Mouse (Mus musculus) CH12.LX (cell line): ENCODE measurements around the gene Neu2. TPM values are rescaled to one million over a fixed set of nuclear protein-coding genes. Genes with fewer than 3 reads are reported as not detected.

Source experiments
- DNase-seq: peaks from one replicate; pipeline ENCODE4 v3.0.0-alpha.2; 2013; ENCODE audit errors: extremely low read depth
- H3K27ac ChIP-seq: 2 replicates; pipeline ENCODE4 v1.5.1; 2012; ENCODE audit warnings: low read depth, mild to moderate bottlenecking, control low read depth, moderate library complexity; ENCODE audit not compliant: insufficient read depth
- H3K27me3 ChIP-seq: replicated peaks from 2 replicates; pipeline ENCODE3; 2012; ENCODE audit warnings: inconsistent platforms
- H3K36me3 ChIP-seq, 2 experiments: replicated peaks in 1 of 2; 2 replicates each; pipeline versions ENCODE3 to v1.6.1; 2012; ENCODE audit warnings: inconsistent platforms in 1 of 2, low read length in 1 of 2, mild to moderate bottlenecking in 1 of 2, mixed read lengths in 1 of 2, moderate library complexity in 1 of 2; ENCODE audit not compliant: control insufficient read depth in 1 of 2, insufficient read depth in 1 of 2
- H3K4me1 ChIP-seq, 2 experiments: 2 replicates each; pipeline ENCODE4 v1.6.1; 2012; ENCODE audit warnings: inconsistent platforms in 1 of 2, moderate library complexity in 1 of 2; ENCODE audit not compliant: insufficient read depth in 2 of 2, control insufficient read depth in 1 of 2
- H3K4me2 ChIP-seq: 2 replicates; pipeline ENCODE4 v1.6.1; 2012; ENCODE audit warnings: low read depth, mild to moderate bottlenecking, control low read depth; ENCODE audit not compliant: poor library complexity, insufficient read depth, severe bottlenecking
- H3K4me3 ChIP-seq, 3 experiments: fragments of 150-350 bp in 1 of 3; sonication (generic) in 1 of 3; replicated peaks in 1 of 3; 2 replicates each; pipeline versions ENCODE3 to v1.5.1; 2011 to 2012; ENCODE audit warnings: low read depth in 2 of 3, low read length in 2 of 3, mild to moderate bottlenecking in 2 of 3, moderate library complexity in 2 of 3, control low read depth in 1 of 3, improper control_type of control experiment in 1 of 3, inconsistent platforms in 1 of 3, mixed read lengths in 1 of 3; ENCODE audit not compliant: poor library complexity in 1 of 3
- H3K79me2 ChIP-seq: replicated peaks from 2 replicates; pipeline ENCODE4 v1.6.1; 2012; ENCODE audit warnings: mild to moderate bottlenecking, moderate library complexity; ENCODE audit not compliant: control insufficient read depth, poor library complexity, insufficient read depth, severe bottlenecking; ENCODE audit errors: extremely low read depth
- H3K9ac ChIP-seq: 2 replicates; pipeline ENCODE4 v1.6.1; 2012; ENCODE audit warnings: low read depth, mild to moderate bottlenecking, control low read depth, moderate library complexity; ENCODE audit not compliant: insufficient read depth
- H3K9me3 ChIP-seq: replicated peaks from 2 replicates; pipeline ENCODE3; 2012; ENCODE audit warnings: low read length, inconsistent platforms, mixed read lengths
- CHD1 ChIP-seq: IDR thresholded peaks from 2 replicates; pipeline ENCODE4 v1.6.1; 2012; ENCODE audit warnings: low read depth, low read length, improper control_type of control experiment, inconsistent platforms
- CHD2 ChIP-seq: IDR thresholded peaks from 2 replicates; pipeline ENCODE4 v1.6.1; 2011; ENCODE audit warnings: low read length, improper control_type of control experiment
- ETS1 ChIP-seq: conservative IDR thresholded peaks from 2 replicates; pipeline ENCODE4 v1.6.1; 2012; ENCODE audit warnings: low read depth, mild to moderate bottlenecking, inconsistent platforms, low read length, improper control_type of control experiment, moderate library complexity
- HCFC1 ChIP-seq: IDR thresholded peaks from 2 replicates; pipeline ENCODE4 v1.6.1; 2012; ENCODE audit warnings: low read depth, mild to moderate bottlenecking, inconsistent platforms, low read length, improper control_type of control experiment
- IRF4 ChIP-seq: IDR thresholded peaks from 2 replicates; pipeline ENCODE4 v1.6.1; 2014; ENCODE audit warnings: low read depth, mild to moderate bottlenecking, inconsistent platforms, low read length, improper control_type of control experiment
- MAFK ChIP-seq: IDR thresholded peaks from 2 replicates; pipeline ENCODE4 v1.6.1; 2011; ENCODE audit warnings: low read length, improper control_type of control experiment; ENCODE audit not compliant: insufficient replicate concordance
- MEF2A ChIP-seq: IDR thresholded peaks from 2 replicates; pipeline ENCODE4 v1.6.1; 2014; ENCODE audit warnings: low read depth, mild to moderate bottlenecking, inconsistent platforms, low read length, improper control_type of control experiment, borderline replicate concordance
- MXI1 ChIP-seq: IDR thresholded peaks from 2 replicates; pipeline ENCODE4 v1.6.1; 2011; ENCODE audit warnings: mild to moderate bottlenecking, low read depth, low read length, improper control_type of control experiment
- MYC ChIP-seq: IDR thresholded peaks from 2 replicates; pipeline ENCODE4 v1.6.1; 2011; ENCODE audit warnings: low read depth, mild to moderate bottlenecking, improper control_type of control experiment, low read length
- NELFE ChIP-seq: IDR thresholded peaks from 2 replicates; pipeline ENCODE4 v1.6.1; 2011; ENCODE audit warnings: low read depth, low read length, improper control_type of control experiment
- POLR2A ChIP-seq: IDR thresholded peaks from 2 replicates; pipeline ENCODE4 v1.6.1; 2011; ENCODE audit warnings: low read depth, mild to moderate bottlenecking, improper control_type of control experiment, low read length
- RAD21 ChIP-seq: IDR thresholded peaks from 2 replicates; pipeline ENCODE4 v1.6.1; 2011; ENCODE audit warnings: low read depth, mild to moderate bottlenecking, low read length, improper control_type of control experiment, moderate library complexity
- SMC3 ChIP-seq: IDR thresholded peaks from 2 replicates; pipeline ENCODE4 v1.6.1; 2011; ENCODE audit warnings: low read depth, low read length, improper control_type of control experiment
- TCF12 ChIP-seq: IDR thresholded peaks from 2 replicates; pipeline ENCODE4 v1.6.1; 2014; ENCODE audit warnings: low read depth, mild to moderate bottlenecking, inconsistent platforms, low read length, improper control_type of control experiment
- UBTF ChIP-seq: IDR thresholded peaks from 2 replicates; pipeline ENCODE4 v1.6.1; 2012; ENCODE audit warnings: low read depth, mild to moderate bottlenecking, inconsistent platforms, low read length, improper control_type of control experiment, moderate library complexity
- USF1 ChIP-seq: IDR thresholded peaks from 2 replicates; pipeline ENCODE4 v1.6.1; 2014; ENCODE audit warnings: low read depth, mild to moderate bottlenecking, inconsistent platforms, low read length, improper control_type of control experiment
- USF2 ChIP-seq: conservative IDR thresholded peaks from 2 replicates; pipeline ENCODE4 v1.6.1; 2011; ENCODE audit warnings: low read depth, low read length, improper control_type of control experiment
- ZKSCAN1 ChIP-seq: IDR thresholded peaks from 2 replicates; pipeline ENCODE4 v1.6.1; 2012; ENCODE audit warnings: low read depth, inconsistent platforms, low read length, improper control_type of control experiment, borderline replicate concordance
- ZMIZ1 ChIP-seq: IDR thresholded peaks from 2 replicates; pipeline ENCODE4 v1.6.1; 2012; ENCODE audit warnings: low read depth, mild to moderate bottlenecking, inconsistent platforms, low read length, improper control_type of control experiment
- dilution Hi-C: fragments of 300-500 bp; cut with MboI; formaldehyde crosslinking; loops from 2 replicates; pipeline ENCODE4 v1.14.3; 2020; ENCODE audit warnings: low sequenced_read_pairs; ENCODE audit not compliant: extremely low pct_unique_long_range_greater_than_20kb, extremely low pct_ligation_motif_present
- in situ Hi-C: fragments of 300-500 bp; cut with MboI; formaldehyde crosslinking; loops from 3 replicates; pipeline ENCODE4 v1.14.3; 2019; ENCODE audit warnings: low sequenced_read_pairs, low pct_ligation_motif_present, low pct_unique_long_range_greater_than_20kb, mixed read lengths
- polyA plus RNA-seq: library from polyadenylated mRNA; unstranded; fragments of >175 nt; gene quantifications from 2 replicates; pipeline ENCODE4 v1.2.1, GENCODE M21; 2012; ENCODE audit warnings: low read depth; ENCODE audit not compliant: insufficient read length
- total RNA-seq, 2 experiments: library from RNA; depleted of rRNA; stranded (reverse); fragments of 300-350 nt in 1 of 2; fragments of >200 nt in 1 of 2; gene quantifications; 2 replicates each; pipeline ENCODE4 v1.2.3; 2012 to 2014

Neu2 gene
- total and polyA plus RNA-seq, 3 experiments: not detected

DNA sequence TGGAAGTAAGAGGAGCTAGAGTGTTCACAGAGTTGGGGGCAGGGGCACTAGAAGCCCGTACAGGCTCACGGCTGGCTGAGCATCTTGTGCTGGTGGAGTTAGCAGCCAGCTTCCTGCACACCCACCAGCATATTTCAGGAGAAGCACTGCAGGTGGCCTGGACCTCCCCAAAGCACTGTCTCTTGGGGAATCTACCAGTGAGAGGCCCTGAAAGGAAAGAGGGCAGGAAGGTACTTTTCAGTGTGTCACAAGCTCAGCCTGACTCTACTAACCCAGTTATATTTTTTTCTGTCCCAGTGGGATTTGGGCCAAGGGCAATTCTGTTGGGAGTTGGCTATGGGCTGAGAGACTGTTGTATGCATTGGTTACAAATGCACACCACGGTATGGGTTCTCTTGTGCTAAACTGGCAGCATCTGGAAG is 112.2 kb downstream of the Neu2 start (continued):
- TF ChIP-seq ZKSCAN1: no peak
- TF ChIP-seq HCFC1: 0 out of 2 replicates have a peak, but pooled peaks have one; percentile 30
- TF ChIP-seq, all 38 proteins: peak for 17

DNA sequence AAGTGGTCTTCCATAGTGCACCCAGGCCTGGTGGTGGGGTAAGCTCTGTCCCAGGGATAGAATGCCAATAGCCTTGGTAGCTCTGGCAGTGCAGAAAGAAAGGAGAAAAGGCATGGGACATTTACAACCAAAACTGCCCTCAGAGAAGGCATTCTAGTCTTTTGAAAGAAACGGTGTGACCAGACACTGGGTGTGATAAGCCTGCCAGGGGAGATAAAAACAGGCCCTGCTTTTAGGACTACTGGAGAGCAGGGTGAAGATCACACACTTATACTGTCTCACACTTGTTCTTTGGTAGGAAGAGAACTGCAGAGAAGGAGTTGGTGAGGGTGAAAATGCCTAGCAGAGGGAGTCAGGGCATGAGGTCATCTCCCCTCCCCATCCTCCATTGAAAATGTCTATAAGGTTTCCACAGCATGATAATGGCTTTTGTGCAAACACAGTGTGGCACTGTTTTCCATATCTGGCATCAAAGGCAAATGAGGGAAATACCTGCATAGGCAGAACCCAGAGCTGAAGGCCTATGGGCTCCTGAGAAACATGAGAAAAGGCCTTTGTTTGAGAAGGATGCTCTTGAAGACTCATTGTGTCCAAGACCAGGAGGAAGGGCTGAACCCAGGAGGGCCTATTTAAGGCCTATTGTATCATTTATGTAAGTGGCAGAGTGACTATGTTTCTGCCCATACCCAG is 114.4 kb downstream of the Neu2 start:
- dilution Hi-C loops (no loop called here), in situ Hi-C loops (no loop called here)
- Histone ChIP-seq H3K9me3 (no peaks in the 10 kb centered on the region), H3K27me3 (no peaks in the 10 kb centered on the region), H3K4me1 (peaks cover 29 to 72% of the 10 kb centered on the region in 2 experiments), H3K79me2 (peaks cover 74% of the 10 kb centered on the region), H3K4me3 (peak overlapping the region in 2 of 3 experiments; percentile 94 to 98), H3K4me2 (peak overlapping the region; percentile 84)
- no peak for DNase-seq
- no peak; the same call in 1 of the 2 replicates for TF ChIP-seq MXI1
- TF ChIP-seq SMC3: no peak
- TF ChIP-seq NELFE: no peak
- no peak for TF ChIP-seq CHD1
- TF ChIP-seq USF1: no peak
- no peak for TF ChIP-seq ETS1
- no peak for TF ChIP-seq MYC
- TF ChIP-seq HCFC1: no peak
- no peak for TF ChIP-seq MEF2A
- TF ChIP-seq IRF4: no peak
- TF ChIP-seq MAFK: no peak
- no peak for TF ChIP-seq CHD2
- no peak for TF ChIP-seq ZKSCAN1
- no peak for TF ChIP-seq POLR2A
- no peak for TF ChIP-seq ZMIZ1
- no peak for TF ChIP-seq USF2
- TF ChIP-seq TCF12: no peak
- TF ChIP-seq, all 38 proteins: peak for 0
- Histone ChIP-seq H3K36me3 (peaks cover 7 to 50% of the 10 kb centered on the region in 2 experiments), H3K27ac (peak overlapping the region; percentile 98), H3K9ac (no peak overlapping the region; the same call in 1 of the 2 replicates)

DNA sequence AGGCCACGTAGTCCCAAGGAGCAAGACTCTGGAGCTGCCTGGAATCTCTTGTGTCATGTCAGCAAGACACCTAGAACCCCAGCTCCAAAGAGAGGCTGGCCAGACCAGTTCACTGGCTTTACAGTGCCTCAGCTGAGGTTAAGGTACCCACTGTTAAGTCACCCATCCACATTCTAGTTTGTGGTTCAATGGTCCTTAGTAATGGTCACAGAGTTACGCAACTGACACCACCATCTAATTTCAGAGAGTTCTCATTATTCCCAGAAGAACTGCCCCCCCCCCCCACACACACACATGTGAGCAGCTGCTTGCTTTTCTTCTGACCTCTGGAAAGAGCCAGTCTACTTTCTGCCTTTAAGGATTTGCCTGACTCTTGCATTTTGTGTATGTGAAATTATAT is 115.1 kb downstream of the Neu2 start:
- in situ Hi-C loops (no loop called here), dilution Hi-C loops (no loop called here)
- H3K9ac ChIP-seq: no peak overlapping the region; the same call in 1 of the 2 replicates
- peaks cover 25 to 72% of the 10 kb centered on the region in 2 experiments for H3K4me1 ChIP-seq
- no peaks in the 10 kb centered on the region for H3K9me3 ChIP-seq
- H3K27ac ChIP-seq: peak overlapping the region; percentile 98
- TF ChIP-seq ZMIZ1 (no peak), RAD21 (no peak), UBTF (peak; percentile 9; the same call in 1 of the 2 replicates), ETS1 (no peak)
- H3K36me3 ChIP-seq: peaks cover 11 to 57% of the 10 kb centered on the region in 2 experiments
- peak overlapping the region; percentile 84 for H3K4me2 ChIP-seq
- H3K27me3 ChIP-seq: no peaks in the 10 kb centered on the region
- peaks cover 81% of the 10 kb centered on the region for H3K79me2 ChIP-seq
- DNase-seq: no peak
- H3K4me3 ChIP-seq: peak overlapping the region in 2 of 3 experiments; percentile 1 to 21
